Mouse (Mus musculus) left cerebral cortex, adult 18-20 months (tissue): ENCODE measurements around the gene Rtp4. TPM values are rescaled to one million over a fixed set of nuclear protein-coding genes. Genes with fewer than 3 reads are reported as not detected.
A peak's percentile ranks its signal among the peaks of the same experiment; 100 is the strongest.

Source experiments
- DNase-seq, 2 experiments: peaks; one replicate each; pipeline ENCODE4 v3.0.0; 2021 to 2022; ENCODE audit warnings: low spot score in 2 of 2, mixed read lengths in 1 of 2
- long read RNA-seq, 2 experiments: library from polyadenylated mRNA; stranded (forward); transcript quantifications; one replicate each; pipeline ENCODE4 v2.0.0; 2021
- total RNA-seq, 2 experiments: library from RNA; stranded (reverse); gene quantifications; 2 replicates each; pipeline ENCODE4 v1.2.3; 2021

Gene Rtp4
- total RNA-seq = 1 to 10 TPM in 1 of 2 experiments, under 1 TPM in 1; 0.95 to 1.1 TPM
- long read RNA-seq, experiment 1, partial matches to known transcripts = 0 of 4 reads
- long read RNA-seq, experiment 1, other reads (novel, unspliced or antisense) = 2 of 4 reads
- long read RNA-seq, experiment 2, partial matches to known transcripts = 0 of 4 reads
- long read RNA-seq, experiment 2, other reads (novel, unspliced or antisense) = 1 of 4 reads

GRCm38 (mm10) chr16:23520235-23520871, at the start of gene Rtp4, which contains the start of gene Masp1:
Rtp4 (plus strand) TSS chr16:23520291.
Masp1 (minus strand) TSS chr16:23520815.
- peak; percentile 42 to 63 for DNase-seq

GRCm38 (mm10) chr16:23471551-23471950, 48.5 kb upstream of the Rtp4 start:
- DNase-seq = no peak

GRCm38 (mm10) chr16:23472046-23472445, 48.0 kb upstream of the Rtp4 start:
- no peak for DNase-seq

- DNase-seq = no peak
Observed at GRCm38 (mm10) chr16:23475651-23476050, 44.4 kb upstream of the Rtp4 start.

- DNase-seq = no peak
Observed at GRCm38 (mm10) chr16:23476598-23476997, 43.5 kb upstream of the Rtp4 start.

- no peak for DNase-seq
Observed at GRCm38 (mm10) chr16:23479872-23480603, 40.1 kb upstream of the Rtp4 start.

- no peak for DNase-seq
Observed at GRCm38 (mm10) chr16:23482218-23482617, 37.9 kb upstream of the Rtp4 start.

- DNase-seq = no peak
Observed at GRCm38 (mm10) chr16:23482846-23483245, 37.2 kb upstream of the Rtp4 start.

- no peak for DNase-seq
Observed at GRCm38 (mm10) chr16:23483292-23483691, 36.8 kb upstream of the Rtp4 start.

GRCm38 (mm10) chr16:23492783-23493182, 27.3 kb upstream of the Rtp4 start:
- DNase-seq = no peak

GRCm38 (mm10) chr16:23496245-23496924, 23.7 kb upstream of the Rtp4 start:
- no peak for DNase-seq

GRCm38 (mm10) chr16:23497440-23497839, 22.7 kb upstream of the Rtp4 start:
- DNase-seq = no peak

- DNase-seq = no peak
Observed at GRCm38 (mm10) chr16:23497881-23498280, 22.2 kb upstream of the Rtp4 start.

GRCm38 (mm10) chr16:23498691-23499131, 21.4 kb upstream of the Rtp4 start:
- DNase-seq = no peak

GRCm38 (mm10) chr16:23500558-23500957, 19.5 kb upstream of the Rtp4 start:
- no peak for DNase-seq

GRCm38 (mm10) chr16:23501288-23501687, 18.8 kb upstream of the Rtp4 start:
- no peak for DNase-seq

- DNase-seq = no peak
Observed at GRCm38 (mm10) chr16:23502478-23502877, 17.6 kb upstream of the Rtp4 start.

GRCm38 (mm10) chr16:23503351-23503750, 16.7 kb upstream of the Rtp4 start:
- DNase-seq = no peak

GRCm38 (mm10) chr16:23504320-23504744, 15.8 kb upstream of the Rtp4 start:
- DNase-seq = no peak

- DNase-seq = peak in 1 of 2 experiments; percentile 12
Observed at GRCm38 (mm10) chr16:23505904-23506687, 14.0 kb upstream of the Rtp4 start.
